Mouse (Mus musculus) limb, embryonic 12.5 days (tissue): ENCODE data around the gene P2ry14. TPM values are rescaled to one million over a fixed set of nuclear protein-coding genes. Genes with fewer than 3 reads are reported as not detected.

Experiments
- ATAC-seq: fragments of 200-750 bp; cut with Nextera tagmentation; 2 replicates; pipeline ENCODE4 v1.8.0; 2017; ENCODE audit warnings: low read depth, moderate TSS enrichment; ENCODE audit not compliant: insufficient number of reproducible peaks, insufficient read depth, low FRiP score, low TSS enrichment
- H3K27ac ChIP-seq: fragments of 300-500 bp; sonication (generic); 2 replicates; pipeline ENCODE4 v1.5.1; 2016; ENCODE audit warnings: mild to moderate bottlenecking, moderate library complexity
- H3K27me3 ChIP-seq: fragments of 300-500 bp; sonication (generic); 2 replicates; pipeline ENCODE4 v1.6.1; 2016; ENCODE audit warnings: mild to moderate bottlenecking, moderate library complexity
- H3K36me3 ChIP-seq: fragments of 300-500 bp; sonication (generic); 2 replicates; pipeline ENCODE4 v1.6.1; 2016; ENCODE audit warnings: mild to moderate bottlenecking, moderate library complexity
- H3K4me1 ChIP-seq: fragments of 300-500 bp; sonication (generic); replicated peaks from 2 replicates; pipeline ENCODE4 v1.6.1; 2016
- H3K4me2 ChIP-seq: fragments of 300-500 bp; sonication (generic); 2 replicates; pipeline ENCODE4 v1.6.1; 2016; ENCODE audit warnings: mild to moderate bottlenecking, moderate library complexity
- H3K4me3 ChIP-seq: fragments of 300-500 bp; sonication (generic); replicated peaks from 2 replicates; pipeline ENCODE4 v1.5.1; 2016; ENCODE audit warnings: mild to moderate bottlenecking
- H3K9ac ChIP-seq: fragments of 300-500 bp; sonication (generic); replicated peaks from 2 replicates; pipeline ENCODE4 v1.6.1; 2016; ENCODE audit warnings: mild to moderate bottlenecking, moderate library complexity
- H3K9me3 ChIP-seq: fragments of 300-500 bp; sonication (generic); 2 replicates; pipeline ENCODE4 v1.6.1; 2016; ENCODE audit warnings: mild to moderate bottlenecking, moderate library complexity
- WGBS: fragments of 180-500 bp; shearing (Covaris S2); methylation state at CpG from one replicate; pipeline ENCODE4 v1.1.7; 2016; 5-methylcytosine and 5-hydroxymethylcytosine counted together
- polyA plus RNA-seq: library from polyadenylated mRNA; unstranded; fragments of >200 nt; fragmentation: Nextera tagmentation; extraction: Ambion mirVana; gene quantifications from 2 replicates; pipeline ENCODE4 v1.2.1, GENCODE M21; 2016

Gene P2ry14
- polyA plus RNA-seq, 1 experiment from 2014 or later: 1.3 TPM

DNA sequence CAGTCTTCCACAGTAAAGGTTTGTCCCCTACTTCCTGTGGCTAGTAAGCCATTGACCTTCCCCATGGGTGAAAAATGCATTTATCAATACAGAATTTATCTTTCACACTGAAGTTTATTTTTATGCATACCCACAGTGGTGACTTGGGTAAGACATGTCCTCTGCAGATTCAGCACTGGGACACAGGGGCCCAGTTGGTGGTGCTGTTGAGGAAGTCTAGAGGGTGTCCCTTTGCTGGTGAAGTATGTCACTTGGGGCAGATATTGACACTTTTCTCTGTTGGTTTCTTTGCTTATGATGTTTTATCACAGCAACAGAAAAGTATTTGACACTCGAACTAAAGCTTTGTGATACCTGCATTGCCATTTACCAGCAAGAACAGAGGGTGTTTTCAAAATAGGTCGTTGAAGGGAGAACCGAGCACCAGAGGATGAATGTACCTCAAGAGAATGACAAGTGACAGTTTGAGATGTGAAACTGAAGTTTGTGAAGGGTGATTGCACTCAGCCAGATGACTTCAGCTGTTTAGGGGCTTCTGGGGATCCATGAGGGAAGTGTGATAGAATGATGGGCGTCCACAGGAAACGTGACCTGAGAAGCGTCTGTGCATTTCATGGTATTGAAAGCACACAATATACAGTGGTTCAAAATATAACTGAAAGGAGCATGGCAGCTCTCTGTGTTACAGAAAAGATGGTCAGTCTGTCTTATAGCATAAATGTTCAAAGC lies 21.2 kb upstream of the P2ry14 start:
- ATAC-seq: no peak
- H3K36me3 ChIP-seq: no peaks in the 10 kb centered on the region

DNA sequence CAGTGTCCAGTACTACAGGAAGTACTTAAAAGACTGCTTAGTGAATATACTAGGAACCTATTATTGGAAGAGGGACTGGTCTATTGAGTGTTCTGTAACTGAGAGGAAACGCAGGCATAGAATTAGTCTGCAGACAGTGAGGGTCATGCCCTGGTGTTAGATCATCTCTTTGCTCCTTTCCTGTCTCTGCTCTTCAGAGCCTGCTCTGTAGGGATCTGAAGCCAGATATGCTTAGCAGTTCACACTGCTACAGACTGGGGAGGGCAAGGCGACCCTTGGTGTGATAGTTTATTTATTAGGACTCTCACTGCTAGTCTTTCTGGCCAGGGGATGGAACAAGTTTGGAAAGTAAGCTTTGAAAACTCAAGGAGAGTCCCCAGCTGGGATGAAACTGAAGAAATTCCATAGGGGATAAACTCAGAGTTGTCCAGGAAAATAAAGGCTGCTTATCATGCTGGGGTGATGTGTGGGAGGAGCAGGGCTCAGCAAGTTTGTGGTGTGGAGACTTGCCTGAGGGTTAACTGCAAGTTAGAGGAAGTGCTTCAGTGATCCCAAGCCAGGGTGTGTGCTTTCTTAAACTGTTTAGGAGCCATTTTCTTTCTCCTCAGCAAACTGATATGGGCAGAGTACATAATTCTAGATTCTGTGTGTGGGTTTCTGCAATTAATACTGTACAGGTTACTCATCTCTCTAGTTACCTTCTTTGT lies 16.7 kb upstream of the P2ry14 start:
- Histone ChIP-seq H3K4me2 (no peak overlapping the region), H3K9ac (no peak overlapping the region), H3K27me3 (no peaks in the 10 kb centered on the region), H3K4me1 (no peaks in the 10 kb centered on the region), H3K9me3 (no peaks in the 10 kb centered on the region), H3K36me3 (no peaks in the 10 kb centered on the region), H3K27ac (no peak overlapping the region), H3K4me3 (no peak overlapping the region)
- ATAC-seq: no peak
- 38% methylated on average over 2 of the region's 2 CpGs for WGBS

More for the DNA sequence above, 21.2 kb upstream of the P2ry14 start:
- Histone ChIP-seq H3K27me3 (no peaks in the 10 kb centered on the region), H3K4me2 (no peak overlapping the region), H3K4me3 (no peak overlapping the region), H3K9me3 (no peaks in the 10 kb centered on the region), H3K9ac (no peak overlapping the region), H3K4me1 (no peaks in the 10 kb centered on the region), H3K27ac (no peak overlapping the region)
- WGBS: 82% methylated on average over 6 of the region's 6 CpGs

DNA sequence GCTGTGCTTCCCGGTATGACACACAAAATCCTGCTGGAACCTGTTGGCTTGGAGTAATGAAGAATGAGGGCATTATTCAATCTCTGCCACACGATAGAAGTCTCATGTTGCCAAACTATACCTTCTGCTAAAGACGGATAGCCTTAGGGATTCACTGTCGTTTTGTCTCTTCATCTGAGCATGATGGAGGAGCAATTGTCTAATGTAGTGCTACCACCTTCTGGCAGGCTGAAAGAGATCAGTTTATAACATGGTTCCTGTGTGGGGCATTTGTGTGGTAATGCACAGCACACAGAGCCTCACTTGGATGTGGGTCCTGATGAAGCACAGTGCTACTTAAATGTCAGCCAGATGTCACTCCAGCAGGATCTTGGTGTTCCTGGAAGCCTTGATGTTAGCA lies 15.8 kb upstream of the P2ry14 start:
- WGBS: 69% methylated on average over 4 of the region's 4 CpGs
- Histone ChIP-seq H3K4me3 (no peak overlapping the region), H3K4me2 (no peak overlapping the region), H3K27ac (no peak overlapping the region), H3K4me1 (no peaks in the 10 kb centered on the region), H3K27me3 (no peaks in the 10 kb centered on the region), H3K9ac (no peak overlapping the region), H3K36me3 (no peaks in the 10 kb centered on the region), H3K9me3 (no peaks in the 10 kb centered on the region)
- no peak for ATAC-seq

DNA sequence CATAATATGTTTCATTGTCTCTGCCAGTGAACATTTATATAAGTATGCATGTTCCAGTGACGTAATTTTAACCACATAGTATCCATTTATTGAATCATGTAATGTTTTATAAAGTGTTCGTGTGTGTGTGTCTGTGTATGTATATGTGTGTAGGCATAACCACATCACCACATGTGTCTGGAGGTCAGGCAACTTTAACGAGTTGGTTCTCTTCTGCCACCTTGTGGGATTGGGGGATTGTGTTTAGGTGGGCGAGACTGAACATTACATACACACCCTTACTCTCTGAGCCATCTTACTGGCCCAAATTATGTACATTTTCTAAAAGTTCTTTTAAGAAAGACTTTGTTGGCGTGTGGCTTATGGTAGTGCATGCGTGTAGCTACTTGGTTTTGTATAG lies 15.1 kb upstream of the P2ry14 start:
- H3K9ac ChIP-seq: no peak overlapping the region
- H3K27ac ChIP-seq: no peak overlapping the region
- no peak overlapping the region for H3K4me2 ChIP-seq
- H3K27me3 ChIP-seq: no peaks in the 10 kb centered on the region
- no peak for ATAC-seq
- WGBS: 86% methylated on average over 6 of the region's 6 CpGs
- H3K36me3 ChIP-seq: no peaks in the 10 kb centered on the region
- H3K4me1 ChIP-seq: no peaks in the 10 kb centered on the region
- H3K4me3 ChIP-seq: no peak overlapping the region
- H3K9me3 ChIP-seq: no peaks in the 10 kb centered on the region

DNA sequence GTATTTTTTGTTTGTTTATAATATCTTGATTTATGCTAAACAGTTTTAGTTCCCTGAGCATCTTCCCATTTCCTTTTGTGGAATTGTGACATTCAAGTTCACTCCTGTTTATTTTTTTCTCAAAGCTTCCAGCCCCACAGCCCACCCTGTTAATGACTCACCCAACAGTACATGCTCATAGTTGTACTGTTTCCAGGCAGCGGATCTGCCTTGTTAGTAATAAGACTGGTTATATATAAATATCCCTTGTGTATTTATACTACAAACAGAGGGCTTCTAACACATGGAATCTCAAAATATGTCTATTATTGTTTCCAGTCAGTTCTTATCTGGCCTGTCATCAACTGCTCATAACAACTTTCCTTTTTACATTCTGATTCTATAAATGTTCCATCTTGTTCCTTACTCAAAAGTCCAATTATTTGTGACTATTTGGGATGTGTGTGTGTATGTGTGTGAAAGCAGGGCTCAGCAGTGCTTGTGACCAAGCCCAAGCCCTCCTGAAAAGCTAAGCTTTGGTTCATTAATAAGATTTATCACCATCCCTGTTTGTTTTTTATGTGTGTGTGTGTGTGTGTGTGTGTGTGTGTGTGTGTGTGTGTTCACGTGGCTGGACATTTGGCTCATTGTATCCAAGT lies 14.1 kb upstream of the P2ry14 start:
- Histone ChIP-seq H3K4me1 (no peaks in the 10 kb centered on the region), H3K27me3 (no peaks in the 10 kb centered on the region), H3K4me3 (no peak overlapping the region), H3K27ac (no peak overlapping the region), H3K36me3 (no peaks in the 10 kb centered on the region), H3K9me3 (no peaks in the 10 kb centered on the region), H3K9ac (no peak overlapping the region), H3K4me2 (no peak overlapping the region)
- 72% methylated on average over 2 of the region's 2 CpGs for WGBS
- ATAC-seq: no peak

DNA sequence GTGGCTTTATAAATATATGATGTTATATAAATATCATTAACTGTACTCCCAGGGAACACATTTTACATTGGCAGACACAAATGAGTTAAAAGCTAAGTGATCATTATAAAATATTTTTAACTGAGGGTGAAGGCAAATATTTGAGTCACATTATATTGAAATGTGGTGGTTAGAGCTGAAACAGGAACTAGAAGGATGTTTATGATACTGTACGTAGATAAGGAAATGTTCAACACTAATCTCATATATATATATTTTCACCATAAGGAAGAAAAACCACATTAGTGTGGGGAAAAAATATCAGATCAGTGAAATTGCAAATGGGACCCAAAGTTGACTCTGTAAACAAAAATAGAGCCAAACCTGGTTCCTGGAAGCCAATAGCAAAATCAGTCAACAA lies 7.0 kb upstream of the P2ry14 start:
- no peaks in the 10 kb centered on the region for H3K27me3 ChIP-seq
- H3K9me3 ChIP-seq: no peaks in the 10 kb centered on the region
- H3K4me2 ChIP-seq: no peak overlapping the region
- no peaks in the 10 kb centered on the region for H3K4me1 ChIP-seq
- H3K36me3 ChIP-seq: no peaks in the 10 kb centered on the region
- 97% methylated on average over 1 of the region's 1 CpGs for WGBS
- no peak overlapping the region for H3K4me3 ChIP-seq
- H3K9ac ChIP-seq: no peak overlapping the region
- ATAC-seq: no peak
- H3K27ac ChIP-seq: no peak overlapping the region

DNA sequence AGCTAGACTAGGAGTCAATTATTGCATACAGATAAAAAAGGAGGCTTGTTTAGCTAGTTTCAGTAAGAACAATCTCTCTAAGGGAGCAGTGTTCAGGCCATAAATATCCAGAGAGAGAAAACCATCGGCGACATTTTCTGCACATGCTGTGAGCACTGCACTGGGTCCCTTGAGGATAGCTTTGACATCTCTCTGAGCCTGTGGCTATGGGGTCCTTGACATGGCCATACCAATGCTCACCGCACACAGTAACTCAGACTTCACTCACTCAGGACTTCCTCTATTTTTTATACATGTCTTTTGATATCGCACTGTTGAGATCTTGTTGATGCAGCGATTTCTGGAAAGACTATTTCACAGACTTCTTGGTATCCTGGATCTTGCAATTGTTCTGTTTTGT lies 3.6 kb upstream of the P2ry14 start:
- 94% methylated on average over 5 of the region's 5 CpGs for WGBS

DNA sequence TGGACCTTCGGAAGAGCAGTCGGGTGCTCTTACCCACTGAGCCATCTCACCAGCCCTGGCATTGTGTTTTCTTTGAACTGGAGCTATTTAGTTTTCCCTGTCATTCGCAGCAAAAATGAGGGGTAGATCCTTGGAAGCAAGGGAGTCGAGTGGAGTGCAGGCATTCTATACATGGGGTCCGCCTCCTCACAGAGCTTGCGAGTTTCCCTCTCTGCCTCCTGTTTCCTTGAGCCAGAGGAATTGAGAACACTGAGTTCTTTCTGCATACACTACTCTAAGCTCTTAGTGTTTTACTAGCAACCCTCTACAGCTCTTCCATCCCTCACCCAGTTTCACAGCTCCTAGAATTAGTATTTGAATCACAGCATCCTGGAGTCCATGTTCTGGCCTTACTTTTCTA lies 2.0 kb upstream of the P2ry14 start:
- no peak overlapping the region for H3K4me3 ChIP-seq
- no peak overlapping the region for H3K27ac ChIP-seq
- no peaks in the 10 kb centered on the region for H3K9me3 ChIP-seq
- no peak for ATAC-seq
- H3K4me2 ChIP-seq: no peak overlapping the region
- no peaks in the 10 kb centered on the region for H3K36me3 ChIP-seq
- H3K4me1 ChIP-seq: no peaks in the 10 kb centered on the region
- 92% methylated on average over 6 of the region's 6 CpGs for WGBS
- H3K27me3 ChIP-seq: no peaks in the 10 kb centered on the region
- H3K9ac ChIP-seq: no peak overlapping the region

More for the DNA sequence above, 3.6 kb upstream of the P2ry14 start:
- H3K27ac ChIP-seq: no peak overlapping the region
- no peak overlapping the region for H3K9ac ChIP-seq
- H3K4me2 ChIP-seq: no peak overlapping the region
- no peak for ATAC-seq
- H3K9me3 ChIP-seq: no peaks in the 10 kb centered on the region
- H3K4me1 ChIP-seq: no peaks in the 10 kb centered on the region
- no peaks in the 10 kb centered on the region for H3K36me3 ChIP-seq
- no peaks in the 10 kb centered on the region for H3K27me3 ChIP-seq
- no peak overlapping the region for H3K4me3 ChIP-seq

DNA sequence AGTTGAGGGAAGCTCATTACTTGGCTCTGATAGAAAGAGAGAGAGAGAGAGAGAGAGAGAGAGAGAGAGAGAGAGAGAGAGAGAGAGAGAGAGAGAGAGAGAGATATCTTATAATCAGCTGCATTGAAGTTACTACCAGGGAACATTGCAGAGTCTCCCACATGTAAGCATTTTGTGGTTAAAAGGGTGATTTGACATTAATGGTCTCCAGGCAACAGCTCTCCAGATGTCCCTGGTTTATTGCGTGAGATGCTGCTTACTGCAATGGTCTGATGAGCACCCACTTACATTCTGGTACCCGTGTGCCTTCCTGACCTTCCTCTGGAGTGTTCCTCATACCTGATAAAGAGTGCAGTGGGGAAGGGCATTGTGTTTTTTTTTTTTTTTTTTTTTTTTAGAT lies 1.5 kb upstream of the P2ry14 start:
- Histone ChIP-seq H3K36me3 (no peaks in the 10 kb centered on the region), H3K27me3 (no peaks in the 10 kb centered on the region), H3K4me2 (no peak overlapping the region), H3K4me3 (no peak overlapping the region), H3K9me3 (no peaks in the 10 kb centered on the region), H3K27ac (no peak overlapping the region), H3K4me1 (no peaks in the 10 kb centered on the region), H3K9ac (no peak overlapping the region)
- 51% methylated on average over 2 of the region's 2 CpGs for WGBS
- no peak for ATAC-seq

DNA sequence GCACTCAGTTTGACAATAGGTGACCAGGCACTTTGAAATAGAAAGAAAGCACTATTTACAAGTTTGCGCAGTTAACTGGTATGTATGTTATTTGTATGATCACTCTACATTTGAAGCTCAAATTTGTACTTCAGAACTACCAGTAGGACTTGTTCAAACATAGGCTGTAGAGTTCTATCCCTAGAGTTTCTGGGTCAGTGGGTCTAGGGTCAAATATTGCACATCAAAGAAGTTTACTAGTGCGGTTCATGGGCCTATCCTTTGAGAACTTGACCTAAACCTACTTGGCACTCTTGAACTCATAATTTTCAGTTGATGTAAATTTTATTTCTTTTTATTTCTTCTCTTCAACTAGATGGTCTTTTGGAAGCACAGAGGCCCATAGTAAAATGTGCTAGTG lies 2.8 kb downstream of the P2ry14 start:
- Histone ChIP-seq H3K27me3 (no peaks in the 10 kb centered on the region), H3K4me1 (no peaks in the 10 kb centered on the region), H3K9ac (no peak overlapping the region), H3K9me3 (no peaks in the 10 kb centered on the region), H3K36me3 (no peaks in the 10 kb centered on the region), H3K27ac (no peak overlapping the region), H3K4me2 (no peak overlapping the region), H3K4me3 (no peak overlapping the region)
- WGBS: 91% methylated on average over 2 of the region's 2 CpGs
- ATAC-seq: no peak

DNA sequence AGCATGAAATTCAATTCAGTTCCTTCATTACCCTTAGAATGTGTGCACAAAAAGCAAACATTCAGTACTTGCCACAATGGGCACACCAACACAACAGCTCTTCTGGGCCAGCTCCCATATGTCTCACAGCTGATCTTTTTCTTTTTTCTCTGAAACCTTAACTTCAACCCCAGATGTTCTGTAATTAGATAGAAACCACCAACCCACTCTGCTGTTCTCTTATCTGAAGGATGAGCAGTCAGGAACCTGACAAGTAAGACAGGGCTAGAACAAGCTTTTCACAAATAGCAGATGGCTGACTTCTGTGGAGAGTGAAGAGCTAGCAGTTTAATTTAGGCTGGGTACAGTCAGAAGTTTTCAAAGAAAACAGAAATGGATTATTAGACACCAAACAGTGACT lies 3.8 kb downstream of the P2ry14 start:
- H3K4me2 ChIP-seq: no peak overlapping the region
- H3K27ac ChIP-seq: no peak overlapping the region
- H3K36me3 ChIP-seq: no peaks in the 10 kb centered on the region
- ATAC-seq: no peak
- no peaks in the 10 kb centered on the region for H3K9me3 ChIP-seq
- no peak overlapping the region for H3K4me3 ChIP-seq
- 0 out of 2 replicates have a peak, but pooled peaks cover 4% of the 10 kb centered on the region for H3K4me1 ChIP-seq
- H3K9ac ChIP-seq: no peak overlapping the region
- H3K27me3 ChIP-seq: no peaks in the 10 kb centered on the region
